In the genomic region with DNA sequence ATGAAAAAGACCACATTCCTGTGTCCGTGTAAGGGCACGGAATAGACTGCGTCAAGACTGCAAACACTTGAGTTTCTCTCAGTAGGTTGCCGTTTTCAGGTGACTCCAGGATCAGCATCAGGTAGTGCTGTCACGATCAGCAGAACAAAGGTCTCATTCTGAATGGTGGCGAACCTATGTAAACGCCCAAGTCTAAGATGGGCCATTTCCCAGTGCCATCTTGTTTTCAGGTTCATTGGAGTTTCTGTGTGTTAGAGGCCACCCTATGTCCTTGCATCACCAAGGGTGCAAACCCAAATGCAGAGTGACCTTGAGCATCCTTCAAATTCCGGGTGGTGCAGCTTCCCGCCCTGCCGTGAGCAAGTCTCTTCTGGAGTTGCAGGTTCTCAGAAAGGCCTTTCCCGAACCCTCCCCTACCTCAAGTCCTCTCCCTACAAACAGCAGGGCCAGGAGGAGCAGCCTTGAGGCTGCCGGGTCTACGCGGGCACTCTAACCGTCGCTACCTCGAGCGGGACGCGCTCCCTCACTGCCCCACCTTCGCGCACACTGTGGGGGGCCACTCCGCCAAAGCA, we compare ENCODE assay signal across 8 mouse cellular contexts. TPM values are rescaled to one million over a fixed set of nuclear protein-coding genes. Genes with fewer than 3 reads are reported as not detected.
DNase-seq lines count a peak whose midpoint lies in the region; ATAC-seq and TF ChIP-seq lines count a peak whose summit lies in the region.

A gene (plus strand): TSS at position 559 of the 572 bp plus-strand sequence.

- intact Hi-C loops in left cerebral cortex, postnatal 14 days (cut with DNase I): loop anchor here (5.0 kb wide), 1 partner anchor 52 kb away; no protein-coding TSS in a partner anchor

- H3K4me3 ChIP-seq in lung, embryonic 15.5 days: peak within 1 kb of the TSS; percentile 82
- peak within 1 kb of the TSS; percentile 90 for H3K4me3 ChIP-seq in heart, embryonic 13.5 days
- peak within 1 kb of the TSS; percentile 76 for H3K4me3 ChIP-seq in myocyte

- peak within 1 kb of the TSS; percentile 89 for H3ac ChIP-seq in myocyte (ENCODE audit: control insufficient read depth, insufficient read length)

- peaks cover 40% of the 10 kb centered on the region for H3K79me2 ChIP-seq in myocyte (ENCODE audit: control insufficient read depth, insufficient read depth)

- ATAC-seq in lung, embryonic 15.5 days (ENCODE audit: borderline replicate concordance, extremely low read depth, low FRiP score, low TSS enrichment): no peak; the same call in 1 of the 2 replicates
- ATAC-seq in heart, embryonic 13.5 days (ENCODE audit: extremely low read depth, insufficient number of reproducible peaks, low FRiP score, low TSS enrichment): no peak

- TF ChIP-seq POLR2A in myocyte (IDR thresholded peaks at IDR 0.05; ENCODE audit: insufficient read length, low read depth): no peak

- H3K36me3 ChIP-seq in lung, embryonic 15.5 days: no peaks in the 10 kb centered on the region
- H3K36me3 ChIP-seq in heart, embryonic 13.5 days: no peaks in the 10 kb centered on the region
- no peaks in the 10 kb centered on the region for H3K36me3 ChIP-seq in myocyte (ENCODE audit: control insufficient read depth, insufficient read depth)

- no peak for DNase-seq in lung, postnatal 4 days
- no peak for DNase-seq in adrenal gland, postnatal 4 days (ENCODE audit: low spot score in 2 of 2)
- no peak for DNase-seq in left cerebral cortex, postnatal 14 days (ENCODE audit: low spot score in 2 of 2)
- DNase-seq in testis, postnatal 14 days (ENCODE audit: low spot score): no peak
- no peak for DNase-seq in spleen, adult 12 weeks (ENCODE audit: low spot score)

- WGBS in lung, embryonic 15.5 days: 17% methylated on average over 23 of the region's 23 CpGs
- 20% methylated on average over 23 of the region's 23 CpGs for WGBS in heart, embryonic 13.5 days

- H3K27me3 ChIP-seq in lung, embryonic 15.5 days: no peaks in the 10 kb centered on the region
- H3K27me3 ChIP-seq in heart, embryonic 13.5 days (replicated peaks): 0 out of 2 replicates have a peak, but pooled peaks cover 5% of the 10 kb centered on the region
- no peaks in the 10 kb centered on the region for H3K27me3 ChIP-seq in myocyte (ENCODE audit: control insufficient read depth, insufficient read depth, insufficient read length)

- H3K27ac ChIP-seq in lung, embryonic 15.5 days: peak within 1 kb of the TSS; percentile 84
- H3K27ac ChIP-seq in heart, embryonic 13.5 days (replicated peaks): peak within 1 kb of the TSS; percentile 89

- H3K9ac ChIP-seq in lung, embryonic 15.5 days: peak within 1 kb of the TSS; percentile 82
- H3K9ac ChIP-seq in heart, embryonic 13.5 days: peak within 1 kb of the TSS; percentile 90

- peaks cover 15% of the 10 kb centered on the region; the same call in 1 of the 2 replicates for H3K4me1 ChIP-seq in lung, embryonic 15.5 days
- peaks cover 23% of the 10 kb centered on the region for H3K4me1 ChIP-seq in heart, embryonic 13.5 days

- H3K9me3 ChIP-seq in lung, embryonic 15.5 days: no peaks in the 10 kb centered on the region
- no peaks in the 10 kb centered on the region for H3K9me3 ChIP-seq in heart, embryonic 13.5 days

- H3K4me2 ChIP-seq in lung, embryonic 15.5 days: peak within 1 kb of the TSS; percentile 94
- H3K4me2 ChIP-seq in heart, embryonic 13.5 days: peak within 1 kb of the TSS; percentile 90
- H3K4me2 ChIP-seq in myocyte (ENCODE audit: low read depth): peak within 1 kb of the TSS; percentile 90

TF ChIP-seq in myocyte, 11 proteins besides CTCF, POLR2A, EP300 and RAD21:
- TF ChIP-seq REST (IDR thresholded peaks at IDR 0.05; ENCODE audit: insufficient read depth, insufficient read length): no peak
- TF ChIP-seq TCF3 (IDR thresholded peaks at IDR 0.05; ENCODE audit: insufficient read length, low read depth): no peak
- TF ChIP-seq TCF12 (IDR thresholded peaks at IDR 0.05; ENCODE audit: insufficient read depth, poor library complexity, severe bottlenecking): no peak
- TF ChIP-seq MYOG (IDR thresholded peaks at IDR 0.05; ENCODE audit: control insufficient read depth in 1 of 3, insufficient read depth in 1 of 3, insufficient read length in 2 of 3, low read depth in 2 of 3): no peak
- TF ChIP-seq MAX (IDR thresholded peaks at IDR 0.05; ENCODE audit: low read depth): no peak
- TF ChIP-seq MYOD1 (IDR thresholded peaks at IDR 0.05; ENCODE audit: control insufficient read depth in 1 of 3, insufficient read length in 2 of 3, low read depth in 2 of 3): no peak
- TF ChIP-seq POLR2AphosphoS2 (IDR thresholded peaks at IDR 0.05; ENCODE audit: insufficient read length, low read depth): no peak
- no peak for TF ChIP-seq SRF (IDR thresholded peaks at IDR 0.05; ENCODE audit: control insufficient read depth, insufficient read length, low read depth)
- TF ChIP-seq USF1 (IDR thresholded peaks at IDR 0.05; ENCODE audit: low read depth): no peak
- TF ChIP-seq CEBPB (IDR thresholded peaks at IDR 0.05; ENCODE audit: insufficient read depth, poor library complexity, severe bottlenecking): no peak
- no peak for TF ChIP-seq E2F4 (IDR thresholded peaks at IDR 0.05; ENCODE audit: insufficient read depth)

RNA-seq across cellular contexts. Expression of the gene that starts here (rescaled TPM):
- polyA plus RNA-seq in lung, embryonic 15.5 days (2015; fragmentation: Nextera tagmentation; extraction: Ambion mirVana): 11.9 and 13.4 TPM in 2 replicates
- total RNA-seq in adrenal gland, postnatal 4 days (2021): 10 to 100 TPM; 33.6 to 37.9 TPM
- 6.7 and 8.2 TPM in 2 replicates for polyA plus RNA-seq in heart, embryonic 13.5 days (2015; fragmentation: Nextera tagmentation; extraction: Ambion mirVana)
- 100 to 1,000 TPM; 256 TPM for total RNA-seq in left cerebral cortex, postnatal 14 days (2021)
- 15.4 TPM for polyA plus RNA-seq in myocyte (2012; fragmentation: generic; extraction: Trizol)

Comparison
In these comparisons a context has a peak if more than half of its experiments do, and no peak if none do; other contexts are left out.
1. RNA of the gene that starts here (total RNA-seq): 256 TPM in left cerebral cortex, postnatal 14 days; 33.6 to 37.9 TPM in adrenal gland, postnatal 4 days; every median in the first group is over 4 times any median in the second.
2. Peak in every context shown above with its lines, with median percentiles within 50 percentile points of each other: H3K4me2 ChIP-seq and H3K4me3 ChIP-seq.